Mouse (Mus musculus) forebrain, embryonic 15.5 days (tissue): ENCODE results near the gene Amn1. TPM values are rescaled to one million over a fixed set of nuclear protein-coding genes. Genes with fewer than 3 reads are reported as not detected.
"Not testable (repeated sequence)": the region's sequence is repeated elsewhere in the genome, so short reads cannot be mapped to it uniquely, and the experiment has no call there.

Source experiments
- ATAC-seq: fragments of 200-750 bp; cut with Nextera tagmentation; replicated peaks from 2 replicates; pipeline ENCODE4 v1.8.0; 2017; ENCODE audit warnings: mild to moderate bottlenecking, moderate TSS enrichment, moderate library complexity
- H3K27ac ChIP-seq: fragments of 300-500 bp; sonication (generic); replicated peaks from 2 replicates; pipeline ENCODE4 v1.5.1; 2015; ENCODE audit warnings: mild to moderate bottlenecking, inconsistent platforms
- H3K27me3 ChIP-seq: fragments of 300-500 bp; sonication (generic); 2 replicates; pipeline ENCODE4 v1.6.1; 2015; ENCODE audit warnings: inconsistent platforms
- H3K36me3 ChIP-seq: fragments of 300-500 bp; sonication (generic); 2 replicates; pipeline ENCODE4 v1.6.1; 2015; ENCODE audit warnings: mild to moderate bottlenecking, inconsistent platforms
- H3K4me1 ChIP-seq: fragments of 300-500 bp; sonication (generic); 2 replicates; pipeline ENCODE4 v1.6.1; 2015; ENCODE audit warnings: inconsistent platforms
- H3K4me2 ChIP-seq: fragments of 300-500 bp; sonication (generic); replicated peaks from 2 replicates; pipeline ENCODE4 v1.6.1; 2015; ENCODE audit warnings: mild to moderate bottlenecking, inconsistent platforms
- H3K4me3 ChIP-seq: fragments of 300-500 bp; sonication (generic); 2 replicates; pipeline ENCODE4 v1.5.1; 2015; ENCODE audit warnings: mild to moderate bottlenecking, inconsistent platforms
- H3K9ac ChIP-seq: fragments of 300-500 bp; sonication (generic); replicated peaks from 2 replicates; pipeline ENCODE4 v1.6.1; 2015; ENCODE audit warnings: mild to moderate bottlenecking, inconsistent platforms
- H3K9me3 ChIP-seq: fragments of 300-500 bp; sonication (generic); 2 replicates; pipeline ENCODE4 v1.6.1; 2016; ENCODE audit warnings: inconsistent platforms
- WGBS: fragments of 180-500 bp; shearing (Covaris S2); methylation state at CpG from one replicate; pipeline ENCODE4 v1.1.7; 2015; ENCODE audit warnings: mixed read lengths; 5-methylcytosine and 5-hydroxymethylcytosine counted together
- polyA plus RNA-seq: library from polyadenylated mRNA; unstranded; fragments of >200 nt; fragmentation: Nextera tagmentation; extraction: Ambion mirVana; gene quantifications from 2 replicates; pipeline ENCODE4 v1.2.1, GENCODE M21; 2015

Gene Amn1
- polyA plus RNA-seq, 1 experiment from 2014 or later = 107 TPM

- not testable (repeated sequence) for H3K4me1 ChIP-seq, H3K4me2 ChIP-seq, H3K4me3 ChIP-seq, ATAC-seq, H3K9me3 ChIP-seq, H3K27me3 ChIP-seq, H3K27ac ChIP-seq, H3K9ac ChIP-seq, H3K36me3 ChIP-seq
- 81% methylated on average over 8 of the region's 8 CpGs for WGBS
These were observed 58.6 kb downstream of the Amn1 start, which contains the start of gene Gm10203 for GRCm38 (mm10) chr6:149129870-149130269. Gm10203 (plus strand) TSS chr6:149130170.

- H3K4me1 ChIP-seq = no peaks in the 10 kb centered on the region
- ATAC-seq = no peak
- no peak overlapping the region for H3K9ac ChIP-seq
- no peaks in the 10 kb centered on the region for H3K9me3 ChIP-seq
- no peaks in the 10 kb centered on the region for H3K36me3 ChIP-seq
- 71% methylated on average over 4 of the region's 4 CpGs for WGBS
- no peak overlapping the region for H3K4me2 ChIP-seq
- H3K27ac ChIP-seq = no peak overlapping the region
- no peaks in the 10 kb centered on the region for H3K27me3 ChIP-seq
- H3K4me3 ChIP-seq = no peak overlapping the region
These were observed 61.8 kb downstream of the Amn1 start for GRCm38 (mm10) chr6:149126675-149127074.

GRCm38 (mm10) chr6:149123042-149123441 lies 65.5 kb downstream of the Amn1 start:
- Histone ChIP-seq H3K9me3 (no peaks in the 10 kb centered on the region), H3K4me2 (no peak overlapping the region), H3K27me3 (no peaks in the 10 kb centered on the region), H3K9ac (no peak overlapping the region), H3K4me3 (no peak overlapping the region), H3K27ac (no peak overlapping the region), H3K4me1 (peaks cover 2% of the 10 kb centered on the region; the same call in 1 of the 2 replicates), H3K36me3 (no peaks in the 10 kb centered on the region)
- ATAC-seq = no peak
- WGBS = 88% methylated on average over 3 of the region's 3 CpGs

- Histone ChIP-seq H3K27ac (no peak overlapping the region), H3K9ac (no peak overlapping the region), H3K4me3 (no peak overlapping the region), H3K9me3 (no peaks in the 10 kb centered on the region), H3K4me2 (no peak overlapping the region), H3K27me3 (no peaks in the 10 kb centered on the region), H3K4me1 (peaks cover 2% of the 10 kb centered on the region; the same call in 1 of the 2 replicates), H3K36me3 (no peaks in the 10 kb centered on the region)
- ATAC-seq = peak; percentile 69; the same call in 1 of the 2 replicates
- WGBS = 38% methylated on average over 2 of the region's 2 CpGs
These were observed 68.7 kb downstream of the Amn1 start for GRCm38 (mm10) chr6:149119853-149120252.

GRCm38 (mm10) chr6:149118935-149119334 lies 69.6 kb downstream of the Amn1 start:
- Histone ChIP-seq H3K9ac (no peak overlapping the region), H3K9me3 (no peaks in the 10 kb centered on the region), H3K4me3 (no peak overlapping the region), H3K27ac (no peak overlapping the region), H3K36me3 (no peaks in the 10 kb centered on the region), H3K4me1 (peaks cover 2% of the 10 kb centered on the region; the same call in 1 of the 2 replicates), H3K4me2 (no peak overlapping the region), H3K27me3 (no peaks in the 10 kb centered on the region)
- ATAC-seq = no peak
- 82% methylated on average over 2 of the region's 2 CpGs for WGBS

- H3K4me3 ChIP-seq = no peak overlapping the region
- no peaks in the 10 kb centered on the region for H3K27me3 ChIP-seq
- H3K9me3 ChIP-seq = no peaks in the 10 kb centered on the region
- no peak overlapping the region for H3K4me2 ChIP-seq
- H3K27ac ChIP-seq = no peak overlapping the region
- H3K4me1 ChIP-seq = peaks cover 2% of the 10 kb centered on the region; the same call in 1 of the 2 replicates
- no peak overlapping the region for H3K9ac ChIP-seq
- ATAC-seq = no peak
- H3K36me3 ChIP-seq = no peaks in the 10 kb centered on the region
These were observed 71.5 kb downstream of the Amn1 start for GRCm38 (mm10) chr6:149116992-149117391.

GRCm38 (mm10) chr6:149108909-149109308 lies 79.6 kb downstream of the Amn1 start:
- no peak for ATAC-seq
- no peaks in the 10 kb centered on the region for H3K36me3 ChIP-seq
- 82% methylated on average over 2 of the region's 2 CpGs for WGBS

GRCm38 (mm10) chr6:149107615-149108014 lies 80.9 kb downstream of the Amn1 start:
- Histone ChIP-seq H3K4me3 (no peak overlapping the region), H3K27me3 (no peaks in the 10 kb centered on the region), H3K4me1 (no peaks in the 10 kb centered on the region), H3K36me3 (no peaks in the 10 kb centered on the region), H3K4me2 (no peak overlapping the region), H3K9ac (no peak overlapping the region), H3K9me3 (no peaks in the 10 kb centered on the region), H3K27ac (no peak overlapping the region)
- no peak for ATAC-seq
- 76% methylated on average over 3 of the region's 3 CpGs for WGBS

More at GRCm38 (mm10) chr6:149108909-149109308, 79.6 kb downstream of the Amn1 start:
- Histone ChIP-seq H3K4me1 (no peaks in the 10 kb centered on the region), H3K9me3 (no peaks in the 10 kb centered on the region), H3K27me3 (no peaks in the 10 kb centered on the region), H3K9ac (no peak overlapping the region), H3K27ac (no peak overlapping the region), H3K4me2 (no peak overlapping the region), H3K4me3 (no peak overlapping the region)

Other genes starting within 250 kb of the Amn1 start
- 122 and 125 TPM in 2 replicates for gene Sinhcaf, start 242.2 kb downstream of the Amn1 start, polyA plus RNA-seq
- gene Dennd5b, start 87.0 kb downstream of the Amn1 start, polyA plus RNA-seq = 12.4 and 13.3 TPM in 2 replicates
- not detected in 2 replicates for gene Gm10203, start 58.5 kb downstream of the Amn1 start, polyA plus RNA-seq
- 6.8 and 7.5 TPM in 2 replicates for gene Etfbkmt, start 48.9 kb downstream of the Amn1 start, polyA plus RNA-seq
- 39.8 and 40.8 TPM in 2 replicates for gene Resf1, start 120.7 kb upstream of the Amn1 start, polyA plus RNA-seq
- gene Bicd1, start 220.2 kb upstream of the Amn1 start, polyA plus RNA-seq = 37.6 and 37.9 TPM in 2 replicates